20 mouse cellular contexts compared by ENCODE assay signal in genomic region chr3:85338755-85339095, GRCm38 (mm10).
DNase-seq lines count a peak whose midpoint lies in the region; ATAC-seq lines count a peak whose summit lies in the region.
"Had no signal": no experiment of that assay in that cellular context is flagged by ENCODE, and none has a peak within 500 bp of the region (broad histone marks: within the 10 kb centered on the region; RNA-seq: fewer than 3 reads in every experiment).

No protein-coding gene starts in this region.

- H3K36me3 ChIP-seq in hindbrain, embryonic 11.5 days (ENCODE audit: control insufficient read depth, insufficient read depth, low read length), result no peaks in the 10 kb centered on the region
- H3K36me3 ChIP-seq in hindbrain, embryonic 10.5 days, result no peaks in the 10 kb centered on the region
- no peaks in the 10 kb centered on the region for H3K36me3 ChIP-seq in midbrain, embryonic 13.5 days
- H3K36me3 ChIP-seq in midbrain, embryonic 10.5 days, result no peaks in the 10 kb centered on the region
- H3K36me3 ChIP-seq in forebrain, embryonic 16.5 days (ENCODE audit: control insufficient read depth, insufficient read depth), result no peaks in the 10 kb centered on the region
- no peaks in the 10 kb centered on the region for H3K36me3 ChIP-seq in midbrain, embryonic 15.5 days (replicated peaks)
- H3K36me3 ChIP-seq: embryonic facial prominence, embryonic 13.5 days; heart, embryonic 12.5 days; neural tube, embryonic 12.5 days had no signal

- no peak overlapping the region for H3K27ac ChIP-seq in hindbrain, embryonic 11.5 days (ENCODE audit: low read depth, low read length)
- no peak overlapping the region for H3K27ac ChIP-seq in hindbrain, embryonic 10.5 days
- peak overlapping the region; percentile 2; the same call in 1 of the 2 replicates for H3K27ac ChIP-seq in midbrain, embryonic 13.5 days
- no peak overlapping the region for H3K27ac ChIP-seq in midbrain, embryonic 10.5 days (replicated peaks)
- H3K27ac ChIP-seq in forebrain, embryonic 16.5 days (ENCODE audit: low read length), result no peak overlapping the region
- peak overlapping the region; percentile 65 for H3K27ac ChIP-seq in midbrain, embryonic 15.5 days
- H3K27ac ChIP-seq: embryonic facial prominence, embryonic 13.5 days; neural tube, embryonic 12.5 days had no signal

- H3K4me1 ChIP-seq in hindbrain, embryonic 11.5 days (replicated peaks; ENCODE audit: control insufficient read depth, insufficient read depth, low read length), result no peaks in the 10 kb centered on the region
- H3K4me1 ChIP-seq in hindbrain, embryonic 10.5 days (replicated peaks), result peaks cover 29% of the 10 kb centered on the region
- peaks cover 20% of the 10 kb centered on the region for H3K4me1 ChIP-seq in midbrain, embryonic 13.5 days (replicated peaks)
- peaks cover 18% of the 10 kb centered on the region for H3K4me1 ChIP-seq in midbrain, embryonic 10.5 days
- peaks cover 12% of the 10 kb centered on the region for H3K4me1 ChIP-seq in forebrain, embryonic 16.5 days (replicated peaks; ENCODE audit: control insufficient read depth, insufficient read depth, low read length)
- peaks cover 21% of the 10 kb centered on the region for H3K4me1 ChIP-seq in midbrain, embryonic 15.5 days

- H3K27me3 ChIP-seq in hindbrain, embryonic 11.5 days (ENCODE audit: control insufficient read depth, insufficient read depth, low read length), result no peaks in the 10 kb centered on the region
- no peaks in the 10 kb centered on the region for H3K27me3 ChIP-seq in hindbrain, embryonic 10.5 days (ENCODE audit: insufficient read depth, poor library complexity, severe bottlenecking)
- H3K27me3 ChIP-seq in midbrain, embryonic 13.5 days, result no peaks in the 10 kb centered on the region
- H3K27me3 ChIP-seq in midbrain, embryonic 10.5 days (ENCODE audit: low read depth, poor library complexity, severe bottlenecking), result no peaks in the 10 kb centered on the region
- no peaks in the 10 kb centered on the region for H3K27me3 ChIP-seq in forebrain, embryonic 16.5 days (replicated peaks; ENCODE audit: control insufficient read depth, insufficient read depth, low read length)
- H3K27me3 ChIP-seq in midbrain, embryonic 15.5 days (replicated peaks), result no peaks in the 10 kb centered on the region
- H3K27me3 ChIP-seq: embryonic facial prominence, embryonic 13.5 days; heart, embryonic 12.5 days; neural tube, embryonic 12.5 days had no signal

- H3K4me2 ChIP-seq in hindbrain, embryonic 11.5 days (replicated peaks; ENCODE audit: low read depth, low read length), result no peak overlapping the region
- no peak overlapping the region for H3K4me2 ChIP-seq in midbrain, embryonic 13.5 days (replicated peaks)
- no peak overlapping the region for H3K4me2 ChIP-seq in forebrain, embryonic 16.5 days (ENCODE audit: low read length)
- H3K4me2 ChIP-seq in midbrain, embryonic 15.5 days, result no peak overlapping the region
- H3K4me2 ChIP-seq: embryonic facial prominence, embryonic 13.5 days; neural tube, embryonic 12.5 days had no signal

- 66% methylated on average over 3 of the region's 3 CpGs for WGBS in hindbrain, embryonic 11.5 days
- WGBS in hindbrain, embryonic 10.5 days, result 62% methylated on average over 3 of the region's 3 CpGs
- 49% methylated on average over 3 of the region's 3 CpGs for WGBS in midbrain, embryonic 13.5 days
- 67% methylated on average over 3 of the region's 3 CpGs for WGBS in midbrain, embryonic 10.5 days
- 24% methylated on average over 3 of the region's 3 CpGs for WGBS in forebrain, embryonic 16.5 days
- 37% methylated on average over 3 of the region's 3 CpGs for WGBS in midbrain, embryonic 15.5 days

- no peaks in the 10 kb centered on the region for H3K9me3 ChIP-seq in hindbrain, embryonic 11.5 days (ENCODE audit: control insufficient read depth, low read length)
- H3K9me3 ChIP-seq in hindbrain, embryonic 10.5 days, result no peaks in the 10 kb centered on the region
- H3K9me3 ChIP-seq in midbrain, embryonic 13.5 days, result no peaks in the 10 kb centered on the region
- no peaks in the 10 kb centered on the region for H3K9me3 ChIP-seq in midbrain, embryonic 10.5 days (replicated peaks)
- no peaks in the 10 kb centered on the region for H3K9me3 ChIP-seq in forebrain, embryonic 16.5 days (ENCODE audit: control insufficient read depth, low read length)
- no peaks in the 10 kb centered on the region for H3K9me3 ChIP-seq in midbrain, embryonic 15.5 days
- H3K9me3 ChIP-seq: embryonic facial prominence, embryonic 13.5 days; heart, embryonic 12.5 days; neural tube, embryonic 12.5 days had no signal

- peak; percentile 19; the same call in 1 of the 2 replicates for ATAC-seq in hindbrain, embryonic 11.5 days (ENCODE audit: low FRiP score)
- ATAC-seq in midbrain, embryonic 13.5 days, result peak; percentile 64
- 0 out of 2 replicates have a peak, but pooled peaks have one; percentile 49 for ATAC-seq in forebrain, embryonic 16.5 days
- ATAC-seq in midbrain, embryonic 15.5 days (replicated peaks), result peak; percentile 61
- no peak for ATAC-seq in inflammation-experienced regulatory T-cells, adult 6 months
- ATAC-seq: intestine, postnatal 0 days had no signal

- no peak overlapping the region for H3K4me3 ChIP-seq in hindbrain, embryonic 11.5 days (ENCODE audit: low read depth, low read length)
- H3K4me3 ChIP-seq in hindbrain, embryonic 10.5 days, result no peak overlapping the region
- H3K4me3 ChIP-seq in midbrain, embryonic 13.5 days (replicated peaks), result no peak overlapping the region
- no peak overlapping the region for H3K4me3 ChIP-seq in midbrain, embryonic 10.5 days
- no peak overlapping the region for H3K4me3 ChIP-seq in forebrain, embryonic 16.5 days (replicated peaks; ENCODE audit: low read length)
- no peak overlapping the region for H3K4me3 ChIP-seq in midbrain, embryonic 15.5 days
- H3K4me3 ChIP-seq: embryonic facial prominence, embryonic 13.5 days; erythroblast, embryonic 14.5 days; heart, embryonic 12.5 days; neural tube, embryonic 12.5 days had no signal

- no peak overlapping the region for H3K9ac ChIP-seq in hindbrain, embryonic 11.5 days (ENCODE audit: low read depth, low read length)
- H3K9ac ChIP-seq in midbrain, embryonic 13.5 days (replicated peaks), result no peak overlapping the region
- no peak overlapping the region for H3K9ac ChIP-seq in forebrain, embryonic 16.5 days (replicated peaks; ENCODE audit: low read depth, low read length)
- H3K9ac ChIP-seq in midbrain, embryonic 15.5 days, result no peak overlapping the region
- H3K9ac ChIP-seq: embryonic facial prominence, embryonic 13.5 days; heart, embryonic 12.5 days; neural tube, embryonic 12.5 days had no signal

- no peak for DNase-seq in hindbrain, embryonic 11.5 days (ENCODE audit: low spot score)
- DNase-seq in hindbrain, embryonic 10.5 days (ENCODE audit: low spot score), result no peak
- no peak for DNase-seq in midbrain, embryonic 10.5 days (ENCODE audit: low spot score)
- no peak for DNase-seq in cerebellum, adult 9-10 months
- DNase-seq: cerebellum, adult 18-20 months; cerebellum, postnatal 25 days; embryo, embryonic 11 days; kidney, postnatal 36 days; layer of hippocampus, adult 9-11 months; lung, postnatal 4 days; thymus, postnatal 14 days had no signal

Comparison
In these comparisons a context has a peak if more than half of its experiments do, and no peak if none do; other contexts are left out.
1. H3K27ac ChIP-seq: peak in midbrain, embryonic 13.5 days (single experiment) and midbrain, embryonic 15.5 days (single experiment); none in hindbrain, embryonic 11.5 days (single experiment), hindbrain, embryonic 10.5 days (single experiment), midbrain, embryonic 10.5 days (single experiment) and forebrain, embryonic 16.5 days (single experiment).